Mouse (Mus musculus) heart, adult 2 months (tissue): ENCODE data around the gene 4932438H23Rik.
"Not testable (repeated sequence)": the region's sequence is repeated elsewhere in the genome, so short reads cannot be mapped to it uniquely, and the experiment has no call there.

ENCODE experiments used
- CTCF ChIP-seq: fragments of 200-600 bp; IDR thresholded peaks from 2 replicates; pipeline ENCODE4 v1.8.1; 2022; ENCODE audit warnings: antibody characterized with exemption, mild to moderate bottlenecking, moderate library complexity
- EP300 ChIP-seq: fragments of 200-500 bp; IDR thresholded peaks from 2 replicates; pipeline ENCODE4 v1.6.1; 2011; ENCODE audit warnings: low read depth, low read length, control low read depth; ENCODE audit not compliant: insufficient read depth
- POLR2A ChIP-seq: fragments of 200-500 bp; IDR thresholded peaks from 2 replicates; pipeline ENCODE4 v1.6.1; 2011; ENCODE audit warnings: mild to moderate bottlenecking, low read depth, low read length, control low read depth; ENCODE audit not compliant: insufficient read depth

DNA sequence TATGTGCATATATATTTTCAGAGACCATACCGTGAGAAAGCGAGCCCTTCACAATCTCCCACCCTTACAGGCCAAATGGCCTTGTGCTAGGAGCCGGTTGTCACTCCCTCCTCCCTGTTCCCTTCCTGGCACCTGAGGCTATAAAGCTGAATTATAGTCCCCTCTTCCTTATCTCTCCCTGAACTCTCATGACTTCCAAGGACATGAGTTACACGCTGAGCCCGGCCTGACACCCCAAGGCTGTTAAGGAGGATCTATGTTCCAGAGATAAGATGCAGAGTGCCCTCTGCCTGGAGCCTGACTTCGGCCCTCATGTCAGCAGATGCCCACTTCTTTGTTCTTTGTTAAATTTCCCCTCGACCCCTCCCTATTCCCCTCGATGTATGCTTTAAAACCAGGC is 19.5 kb downstream of the 4932438H23Rik start:
- not testable (repeated sequence) for TF ChIP-seq EP300, POLR2A, CTCF
